Mouse (Mus musculus): ENCODE data around the gene Pcnx.
"Not testable (repeated sequence)": the region's sequence is repeated elsewhere in the genome, so short reads cannot be mapped to it uniquely, and the experiment has no call there.

Pcnx gene

GRCm38 (mm10) chr12:81950016-81950415 is 90.2 kb downstream of the Pcnx start:
- no peak for DNase-seq (ENCODE audit: low spot score in 2 of 2)

GRCm38 (mm10) chr12:81958351-81958750 is 98.5 kb downstream of the Pcnx start:
- DNase-seq (ENCODE audit: low spot score in 2 of 2), result no peak

GRCm38 (mm10) chr12:81965416-81965815 is 105.6 kb downstream of the Pcnx start:
- DNase-seq (ENCODE audit: low spot score in 2 of 2), result no peak

- peak; percentile 38 to 52 for DNase-seq (ENCODE audit: low spot score in 2 of 2)
Measured at GRCm38 (mm10) chr12:81971042-81971883, 111.4 kb downstream of the Pcnx start.

- peak; percentile 5 to 17 for DNase-seq (ENCODE audit: low spot score in 2 of 2)
Measured at GRCm38 (mm10) chr12:81971884-81972362, 112.1 kb downstream of the Pcnx start.

- no peak for DNase-seq (ENCODE audit: low spot score in 2 of 2)
Measured at GRCm38 (mm10) chr12:81974806-81975205, 115.0 kb downstream of the Pcnx start.

GRCm38 (mm10) chr12:81977346-81977745 is 117.5 kb downstream of the Pcnx start:
- DNase-seq (ENCODE audit: low spot score in 2 of 2), result no peak

- no peak for DNase-seq (ENCODE audit: low spot score in 2 of 2)
Measured at GRCm38 (mm10) chr12:81979312-81979711, 119.5 kb downstream of the Pcnx start.

GRCm38 (mm10) chr12:81992106-81992505 is 132.3 kb downstream of the Pcnx start:
- DNase-seq (ENCODE audit: low spot score in 2 of 2), result no peak

- no peak for DNase-seq (ENCODE audit: low spot score in 2 of 2)
Measured at GRCm38 (mm10) chr12:81992996-81993395, 133.2 kb downstream of the Pcnx start.

- no peak for DNase-seq (ENCODE audit: low spot score in 2 of 2)
Measured at GRCm38 (mm10) chr12:81994911-81995667, 135.3 kb downstream of the Pcnx start.

- DNase-seq (ENCODE audit: low spot score in 2 of 2), result no peak
Measured at GRCm38 (mm10) chr12:81996679-81997362, 137.0 kb downstream of the Pcnx start.

- no peak for DNase-seq (ENCODE audit: low spot score in 2 of 2)
Measured at GRCm38 (mm10) chr12:81997497-81997896, 137.7 kb downstream of the Pcnx start.

GRCm38 (mm10) chr12:82002697-82003096 is 142.9 kb downstream of the Pcnx start:
- not testable (repeated sequence) for DNase-seq (ENCODE audit: low spot score in 2 of 2)

- DNase-seq (ENCODE audit: low spot score in 2 of 2), result not testable (repeated sequence)
Measured at GRCm38 (mm10) chr12:82025901-82026633, 166.2 kb downstream of the Pcnx start.

- not testable (repeated sequence) for DNase-seq (ENCODE audit: low spot score in 2 of 2)
Measured at GRCm38 (mm10) chr12:82033524-82033923, 173.7 kb downstream of the Pcnx start.

- DNase-seq (ENCODE audit: low spot score in 2 of 2), result not testable (repeated sequence)
Measured at GRCm38 (mm10) chr12:82033973-82034372, 174.2 kb downstream of the Pcnx start.

- not testable (repeated sequence) for DNase-seq (ENCODE audit: low spot score in 2 of 2)
Measured at GRCm38 (mm10) chr12:82044078-82044477, 184.3 kb downstream of the Pcnx start.
